Mouse (Mus musculus) bone marrow, adult 2 months (tissue): ENCODE measurements around the gene Smpd3.

Experiments
- CTCF ChIP-seq: fragments of 200-500 bp; IDR thresholded peaks from 2 replicates; pipeline ENCODE4 v1.5.1; 2011; ENCODE audit warnings: low read length, control low read depth; ENCODE audit not compliant: control insufficient read depth, insufficient read depth
- POLR2A ChIP-seq: fragments of 200-500 bp; IDR thresholded peaks from 2 replicates; pipeline ENCODE4 v1.6.1; 2011; ENCODE audit warnings: low read depth, mild to moderate bottlenecking, control low read depth, low read length, borderline replicate concordance; ENCODE audit not compliant: control insufficient read depth

DNA sequence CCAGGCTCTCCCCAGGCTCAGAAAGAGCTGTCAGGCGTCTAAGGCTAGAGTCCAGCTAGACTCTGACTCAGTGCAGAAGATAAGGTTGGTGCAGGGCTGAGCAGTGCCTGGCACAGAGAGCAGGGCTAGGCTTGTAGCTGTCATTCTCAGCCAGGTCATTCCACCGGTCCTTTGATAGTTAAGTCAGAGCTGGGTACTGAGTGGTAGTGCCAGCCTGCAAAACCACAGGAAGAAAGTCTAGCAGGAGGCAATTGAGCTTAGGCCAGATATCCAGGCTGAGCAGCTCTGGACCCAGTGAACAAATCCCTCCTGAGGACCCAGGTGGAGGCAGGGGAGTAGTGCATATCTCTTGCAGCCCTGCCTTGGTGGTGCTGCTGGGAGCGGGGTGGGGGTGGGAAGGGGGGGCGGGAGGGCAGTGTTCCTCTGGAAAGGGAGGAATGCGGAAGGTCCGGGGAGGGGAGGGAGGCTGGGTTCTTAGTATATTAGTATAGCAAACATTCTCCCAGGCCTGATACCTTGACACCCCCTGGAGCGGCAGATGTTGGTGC is 40.8 kb upstream of the Smpd3 start:
- no peak for TF ChIP-seq CTCF
- TF ChIP-seq POLR2A, result no peak
